In the genomic region with DNA sequence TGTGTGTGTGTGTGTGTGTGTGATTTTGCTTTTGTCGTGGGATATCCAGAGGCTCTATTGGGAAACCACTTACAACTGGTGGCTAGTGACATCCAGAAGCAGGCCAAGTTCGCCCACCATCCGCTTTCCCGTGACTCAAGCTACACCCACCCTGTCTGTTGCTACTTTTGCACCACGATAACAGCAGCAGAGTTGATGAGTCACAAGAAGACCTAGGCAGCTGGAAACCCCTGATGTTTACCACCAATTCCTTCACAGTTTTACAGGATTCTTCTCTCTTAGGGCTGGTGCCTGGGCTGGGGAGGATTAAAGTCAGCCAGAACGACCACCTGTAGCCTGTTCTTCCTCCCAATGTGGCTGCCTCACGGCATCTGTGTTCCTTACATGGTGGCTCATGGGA, we compare ENCODE assay signal across 21 mouse cellular contexts.
DNase-seq lines count a peak whose midpoint lies in the region; ATAC-seq lines count a peak whose summit lies in the region.
"Had no signal": no experiment of that assay in that cellular context is flagged by ENCODE, and none has a peak within 500 bp of the region (broad histone marks: within the 10 kb centered on the region; RNA-seq: fewer than 3 reads in every experiment).

No protein-coding gene starts in this region.

- peaks cover 46% of the 10 kb centered on the region for H3K4me1 ChIP-seq in kidney, embryonic 14.5 days (ENCODE audit: control insufficient read depth, insufficient read depth, low read length)
- peaks cover 84% of the 10 kb centered on the region for H3K4me1 ChIP-seq in midbrain, embryonic 10.5 days
- H3K4me1 ChIP-seq in midbrain, embryonic 13.5 days (replicated peaks) = peaks cover 53% of the 10 kb centered on the region
- H3K4me1 ChIP-seq in heart, embryonic 11.5 days (ENCODE audit: control insufficient read depth, insufficient read depth, low read length) = no peaks in the 10 kb centered on the region
- H3K4me1 ChIP-seq: liver, embryonic 13.5 days had no signal

- H3K9ac ChIP-seq in kidney, embryonic 14.5 days (ENCODE audit: low read depth, low read length) = no peak overlapping the region
- no peak overlapping the region for H3K9ac ChIP-seq in midbrain, embryonic 13.5 days (replicated peaks)
- no peak overlapping the region for H3K9ac ChIP-seq in heart, embryonic 11.5 days (ENCODE audit: low read depth, low read length)
- H3K9ac ChIP-seq: forebrain, postnatal 0 days; hindbrain, embryonic 14.5 days; liver, embryonic 13.5 days; lung, embryonic 15.5 days; midbrain, embryonic 15.5 days had no signal

- no peaks in the 10 kb centered on the region for H3K27me3 ChIP-seq in kidney, embryonic 14.5 days (ENCODE audit: control insufficient read depth, insufficient read depth, low read length)
- H3K27me3 ChIP-seq in midbrain, embryonic 10.5 days (ENCODE audit: low read depth, poor library complexity, severe bottlenecking) = no peaks in the 10 kb centered on the region
- H3K27me3 ChIP-seq in midbrain, embryonic 13.5 days = no peaks in the 10 kb centered on the region
- 0 out of 2 replicates have a peak, but pooled peaks cover 3% of the 10 kb centered on the region for H3K27me3 ChIP-seq in heart, embryonic 11.5 days (ENCODE audit: control insufficient read depth, insufficient read depth, low read length)
- H3K27me3 ChIP-seq: CH12.LX; liver, embryonic 13.5 days; lung, embryonic 15.5 days; midbrain, embryonic 15.5 days had no signal

- H3K27ac ChIP-seq in kidney, embryonic 14.5 days (ENCODE audit: low read depth, low read length) = peak overlapping the region; percentile 32; the same call in 1 of the 2 replicates
- H3K27ac ChIP-seq in midbrain, embryonic 10.5 days (replicated peaks) = peak overlapping the region; percentile 69
- no peak overlapping the region for H3K27ac ChIP-seq in midbrain, embryonic 13.5 days
- H3K27ac ChIP-seq in heart, embryonic 11.5 days (ENCODE audit: low read depth, low read length) = no peak overlapping the region
- H3K27ac ChIP-seq: heart, embryonic 10.5 days; hindbrain, embryonic 14.5 days; liver, embryonic 13.5 days; lung, embryonic 15.5 days; midbrain, embryonic 15.5 days had no signal

- H3K36me3 ChIP-seq in kidney, embryonic 14.5 days (ENCODE audit: control insufficient read depth, insufficient read depth, low read length) = no peaks in the 10 kb centered on the region
- no peaks in the 10 kb centered on the region for H3K36me3 ChIP-seq in midbrain, embryonic 10.5 days
- no peaks in the 10 kb centered on the region for H3K36me3 ChIP-seq in midbrain, embryonic 13.5 days
- no peaks in the 10 kb centered on the region for H3K36me3 ChIP-seq in heart, embryonic 11.5 days (ENCODE audit: control insufficient read depth, insufficient read depth, low read length)
- H3K36me3 ChIP-seq: heart, embryonic 10.5 days; liver, embryonic 13.5 days; lung, embryonic 15.5 days; midbrain, embryonic 15.5 days had no signal

- 60% methylated on average over 7 of the region's 7 CpGs for WGBS in kidney, embryonic 14.5 days
- WGBS in midbrain, embryonic 10.5 days = 80% methylated on average over 7 of the region's 7 CpGs
- WGBS in midbrain, embryonic 13.5 days = 70% methylated on average over 7 of the region's 7 CpGs
- WGBS in heart, embryonic 11.5 days (ENCODE audit: insufficient replicate concordance) = 56% methylated on average over 7 of the region's 7 CpGs

- H3K4me3 ChIP-seq in kidney, embryonic 14.5 days (ENCODE audit: low read length) = no peak overlapping the region
- no peak overlapping the region for H3K4me3 ChIP-seq in midbrain, embryonic 10.5 days
- H3K4me3 ChIP-seq in midbrain, embryonic 13.5 days (replicated peaks) = no peak overlapping the region
- no peak overlapping the region for H3K4me3 ChIP-seq in heart, embryonic 11.5 days (ENCODE audit: low read depth, low read length)
- H3K4me3 ChIP-seq: erythroblast, embryonic 14.5 days; heart, embryonic 10.5 days; liver, embryonic 13.5 days; lung, embryonic 15.5 days; midbrain, embryonic 15.5 days had no signal

- no peak for DNase-seq in kidney, postnatal 14 days
- DNase-seq in midbrain, embryonic 10.5 days (ENCODE audit: low spot score) = no peak
- DNase-seq in left cerebral cortex, adult 9 months (ENCODE audit: low spot score in 2 of 2) = peak; percentile 73 to 76
- DNase-seq in telencephalon, adult 2 months (ENCODE audit: low read depth, low spot score) = peak; percentile 84
- no peak for DNase-seq in lung, postnatal 25 days (ENCODE audit: low spot score)
- DNase-seq: adrenal gland, adult 8-10 months; cerebellum, adult 2 months; forebrain, postnatal 0 days; heart, postnatal 14 days; liver, embryonic 13.5 days; thymus, postnatal 4 days had no signal

- H3K4me2 ChIP-seq in kidney, embryonic 14.5 days (replicated peaks; ENCODE audit: low read depth, low read length) = no peak overlapping the region
- no peak overlapping the region for H3K4me2 ChIP-seq in midbrain, embryonic 13.5 days (replicated peaks)
- no peak overlapping the region for H3K4me2 ChIP-seq in heart, embryonic 11.5 days
- H3K4me2 ChIP-seq: hindbrain, embryonic 14.5 days; liver, embryonic 13.5 days; lung, embryonic 15.5 days; midbrain, embryonic 15.5 days had no signal

- ATAC-seq in kidney, embryonic 14.5 days (ENCODE audit: low FRiP score, low TSS enrichment) = no peak
- no peak for ATAC-seq in midbrain, embryonic 13.5 days
- no peak for ATAC-seq in heart, embryonic 11.5 days (replicated peaks; ENCODE audit: insufficient number of reproducible peaks, low FRiP score, low TSS enrichment)
- ATAC-seq: forebrain, postnatal 0 days; intestine, embryonic 16.5 days; midbrain, embryonic 15.5 days had no signal

- no peaks in the 10 kb centered on the region for H3K9me3 ChIP-seq in kidney, embryonic 14.5 days (ENCODE audit: control insufficient read depth, low read length)
- no peaks in the 10 kb centered on the region; the same call in 1 of the 2 replicates for H3K9me3 ChIP-seq in midbrain, embryonic 10.5 days (replicated peaks)
- H3K9me3 ChIP-seq in midbrain, embryonic 13.5 days = no peaks in the 10 kb centered on the region
- no peaks in the 10 kb centered on the region for H3K9me3 ChIP-seq in heart, embryonic 11.5 days (replicated peaks; ENCODE audit: control insufficient read depth, low read length)
- H3K9me3 ChIP-seq: heart, embryonic 10.5 days; lung, embryonic 15.5 days; midbrain, embryonic 15.5 days had no signal

Comparison
In these comparisons a context has a peak if more than half of its experiments do, and no peak if none do; other contexts are left out.
1. H3K27ac ChIP-seq: peak in kidney, embryonic 14.5 days (single experiment) and midbrain, embryonic 10.5 days (single experiment); none in midbrain, embryonic 13.5 days (single experiment) and heart, embryonic 11.5 days (single experiment).
2. DNase-seq: peak in left cerebral cortex, adult 9 months (2 of 2) and telencephalon, adult 2 months (single experiment); none in kidney, postnatal 14 days (single experiment), midbrain, embryonic 10.5 days (single experiment) and lung, postnatal 25 days (single experiment).